Mouse (Mus musculus): ENCODE results near the gene Utrn.

DNA sequence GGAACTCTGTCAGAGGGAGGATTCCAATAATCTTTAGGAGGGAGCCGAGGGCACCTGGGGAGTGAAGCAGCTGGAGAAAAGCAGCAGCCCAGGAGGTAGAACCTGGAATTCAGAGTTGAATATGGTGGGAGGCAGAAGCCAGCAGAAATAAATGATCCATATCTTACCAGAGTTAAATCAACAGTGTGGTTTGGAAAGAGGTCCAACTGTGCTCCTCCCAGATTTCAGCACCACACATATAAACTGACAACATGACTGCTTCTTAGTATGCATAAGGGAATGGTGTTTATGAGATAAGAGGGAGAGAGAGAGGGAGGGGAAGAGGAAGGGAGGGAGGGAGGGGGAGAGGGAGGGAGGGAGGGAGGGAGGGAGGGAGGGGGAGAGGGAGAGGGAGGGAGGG, 163.2 kb downstream of the Utrn start:
- no peak for TF ChIP-seq CTCF (IDR thresholded peaks at IDR 0.05; ENCODE audit: borderline replicate concordance, extremely low read depth, insufficient read depth, insufficient read length)
- TF ChIP-seq POLR2A (IDR thresholded peaks at IDR 0.05; ENCODE audit: borderline replicate concordance, extremely low read depth, insufficient read depth, insufficient read length, poor library complexity, severe bottlenecking), result no peak
